Mouse (Mus musculus): ENCODE measurements around the gene Rps21. TPM values are rescaled to one million over a fixed set of nuclear protein-coding genes. Genes with fewer than 3 reads are reported as not detected.
A peak's percentile ranks its signal among the peaks of the same experiment; 100 is the strongest.

The Rps21 gene
- 608 and 631 TPM in 2 replicates for polyA plus RNA-seq (2016; fragmentation: Nextera tagmentation; extraction: Ambion mirVana)

- Histone ChIP-seq H3K4me3 (replicated peaks) (peak within 1 kb of the TSS; percentile 87), H3K27me3 (no peaks in the 10 kb centered on the region), H3K27ac (peak within 1 kb of the TSS; percentile 95), H3K9ac (replicated peaks) (peak within 1 kb of the TSS; percentile 91), H3K4me1 (replicated peaks) (peaks cover 14% of the 10 kb centered on the region), H3K36me3 (peaks cover 41% of the 10 kb centered on the region), H3K9me3 (no peaks in the 10 kb centered on the region), H3K4me2 (peak within 1 kb of the TSS; percentile 89)
- ATAC-seq (ENCODE audit: insufficient number of reproducible peaks, insufficient read depth, low FRiP score, low TSS enrichment, low read depth) = peak; percentile 96
- under 1% methylated on average over 38 of the region's 38 CpGs for WGBS
Observed at GRCm38 (mm10) chr2:180257001-180257521, at the start of gene Rps21. TSS of gene Rps21 (plus strand) at chr2:180257377.

- Histone ChIP-seq H3K27ac (no peak overlapping the region), H3K4me3 (replicated peaks) (no peak overlapping the region), H3K9me3 (peaks cover 3% of the 10 kb centered on the region; the same call in 1 of the 2 replicates), H3K36me3 (no peaks in the 10 kb centered on the region), H3K9ac (replicated peaks) (no peak overlapping the region), H3K4me2 (no peak overlapping the region), H3K4me1 (replicated peaks) (no peaks in the 10 kb centered on the region), H3K27me3 (no peaks in the 10 kb centered on the region)
- 0 out of 2 replicates have a peak, but pooled peaks have one; percentile 35 for ATAC-seq (ENCODE audit: insufficient number of reproducible peaks, insufficient read depth, low FRiP score, low TSS enrichment, low read depth)
- WGBS = 62% methylated on average over 7 of the region's 7 CpGs
Observed at GRCm38 (mm10) chr2:180207840-180208239, 49.3 kb upstream of the Rps21 start.

GRCm38 (mm10) chr2:180208976-180209375 lies 48.2 kb upstream of the Rps21 start:
- Histone ChIP-seq H3K36me3 (no peaks in the 10 kb centered on the region), H3K9me3 (peaks cover 3% of the 10 kb centered on the region; the same call in 1 of the 2 replicates), H3K4me1 (replicated peaks) (no peaks in the 10 kb centered on the region), H3K4me3 (replicated peaks) (no peak overlapping the region), H3K9ac (replicated peaks) (no peak overlapping the region), H3K4me2 (no peak overlapping the region), H3K27me3 (no peaks in the 10 kb centered on the region), H3K27ac (no peak overlapping the region)
- no peak for ATAC-seq (ENCODE audit: insufficient number of reproducible peaks, insufficient read depth, low FRiP score, low TSS enrichment, low read depth)
- 73% methylated on average over 1 of the region's 1 CpGs for WGBS

- Histone ChIP-seq H3K27me3 (no peaks in the 10 kb centered on the region), H3K4me1 (replicated peaks) (peaks cover 11% of the 10 kb centered on the region; the same call in 1 of the 2 replicates), H3K4me2 (no peak overlapping the region), H3K9ac (replicated peaks) (no peak overlapping the region), H3K27ac (no peak overlapping the region), H3K36me3 (no peaks in the 10 kb centered on the region), H3K9me3 (peaks cover 3% of the 10 kb centered on the region; the same call in 1 of the 2 replicates), H3K4me3 (replicated peaks) (no peak overlapping the region)
- 92% methylated on average over 3 of the region's 3 CpGs for WGBS
- ATAC-seq (ENCODE audit: insufficient number of reproducible peaks, insufficient read depth, low FRiP score, low TSS enrichment, low read depth) = no peak
Observed at GRCm38 (mm10) chr2:180212255-180212654, 44.9 kb upstream of the Rps21 start.

- no peaks in the 10 kb centered on the region for H3K27me3 ChIP-seq
- 85% methylated on average over 4 of the region's 4 CpGs for WGBS
- peaks cover 13% of the 10 kb centered on the region; the same call in 1 of the 2 replicates for H3K4me1 ChIP-seq (replicated peaks)
- H3K9ac ChIP-seq (replicated peaks) = no peak overlapping the region
- no peaks in the 10 kb centered on the region for H3K36me3 ChIP-seq
- H3K9me3 ChIP-seq = peaks cover 3% of the 10 kb centered on the region; the same call in 1 of the 2 replicates
- H3K27ac ChIP-seq = no peak overlapping the region
- no peak for ATAC-seq (ENCODE audit: insufficient number of reproducible peaks, insufficient read depth, low FRiP score, low TSS enrichment, low read depth)
- no peak overlapping the region for H3K4me2 ChIP-seq
- H3K4me3 ChIP-seq (replicated peaks) = no peak overlapping the region
Observed at GRCm38 (mm10) chr2:180214352-180214978, 42.7 kb upstream of the Rps21 start.

- Histone ChIP-seq H3K4me3 (replicated peaks) (no peak overlapping the region), H3K36me3 (no peaks in the 10 kb centered on the region), H3K4me2 (no peak overlapping the region), H3K9me3 (peaks cover 3% of the 10 kb centered on the region; the same call in 1 of the 2 replicates), H3K27ac (no peak overlapping the region), H3K4me1 (replicated peaks) (peaks cover 13% of the 10 kb centered on the region; the same call in 1 of the 2 replicates), H3K9ac (replicated peaks) (no peak overlapping the region), H3K27me3 (no peaks in the 10 kb centered on the region)
- 65% methylated on average over 8 of the region's 8 CpGs for WGBS
- ATAC-seq (ENCODE audit: insufficient number of reproducible peaks, insufficient read depth, low FRiP score, low TSS enrichment, low read depth) = no peak
Observed at GRCm38 (mm10) chr2:180215011-180215461, 42.1 kb upstream of the Rps21 start.

GRCm38 (mm10) chr2:180215951-180216350 lies 41.2 kb upstream of the Rps21 start:
- Histone ChIP-seq H3K27me3 (no peaks in the 10 kb centered on the region), H3K4me2 (no peak overlapping the region), H3K9me3 (peaks cover 3% of the 10 kb centered on the region; the same call in 1 of the 2 replicates), H3K27ac (no peak overlapping the region), H3K9ac (replicated peaks) (no peak overlapping the region), H3K4me1 (replicated peaks) (peaks cover 13% of the 10 kb centered on the region; the same call in 1 of the 2 replicates), H3K4me3 (replicated peaks) (no peak overlapping the region), H3K36me3 (no peaks in the 10 kb centered on the region)
- WGBS = 79% methylated on average over 6 of the region's 6 CpGs
- ATAC-seq (ENCODE audit: insufficient number of reproducible peaks, insufficient read depth, low FRiP score, low TSS enrichment, low read depth) = no peak

- no peak overlapping the region for H3K27ac ChIP-seq
- H3K4me3 ChIP-seq (replicated peaks) = no peak overlapping the region
- H3K27me3 ChIP-seq = no peaks in the 10 kb centered on the region
- H3K9ac ChIP-seq (replicated peaks) = no peak overlapping the region
- WGBS = 57% methylated on average over 4 of the region's 5 CpGs
- no peak overlapping the region for H3K4me2 ChIP-seq
- ATAC-seq (ENCODE audit: insufficient number of reproducible peaks, insufficient read depth, low FRiP score, low TSS enrichment, low read depth) = no peak
- H3K9me3 ChIP-seq = peaks cover 3% of the 10 kb centered on the region; the same call in 1 of the 2 replicates
- no peaks in the 10 kb centered on the region for H3K36me3 ChIP-seq
- peaks cover 13% of the 10 kb centered on the region; the same call in 1 of the 2 replicates for H3K4me1 ChIP-seq (replicated peaks)
Observed at GRCm38 (mm10) chr2:180216921-180217320, 40.3 kb upstream of the Rps21 start.

GRCm38 (mm10) chr2:180217587-180217986 lies 39.6 kb upstream of the Rps21 start:
- no peak overlapping the region for H3K27ac ChIP-seq
- WGBS = 94% methylated on average over 8 of the region's 8 CpGs
- no peaks in the 10 kb centered on the region for H3K9me3 ChIP-seq
- no peak overlapping the region for H3K4me3 ChIP-seq (replicated peaks)
- no peak overlapping the region for H3K9ac ChIP-seq (replicated peaks)
- no peak for ATAC-seq (ENCODE audit: insufficient number of reproducible peaks, insufficient read depth, low FRiP score, low TSS enrichment, low read depth)
- H3K4me1 ChIP-seq (replicated peaks) = peaks cover 19% of the 10 kb centered on the region
- no peak overlapping the region for H3K4me2 ChIP-seq
- 0 out of 2 replicates have a peak, but pooled peaks cover 4% of the 10 kb centered on the region for H3K27me3 ChIP-seq
- H3K36me3 ChIP-seq = no peaks in the 10 kb centered on the region

- H3K4me2 ChIP-seq = no peak overlapping the region
- no peak overlapping the region for H3K27ac ChIP-seq
- peaks cover 21% of the 10 kb centered on the region for H3K4me1 ChIP-seq (replicated peaks)
- 70% methylated on average over 3 of the region's 3 CpGs for WGBS
- no peak for ATAC-seq (ENCODE audit: insufficient number of reproducible peaks, insufficient read depth, low FRiP score, low TSS enrichment, low read depth)
- no peaks in the 10 kb centered on the region for H3K36me3 ChIP-seq
- no peak overlapping the region for H3K9ac ChIP-seq (replicated peaks)
- no peak overlapping the region for H3K4me3 ChIP-seq (replicated peaks)
- peaks cover 11% of the 10 kb centered on the region for H3K27me3 ChIP-seq
- H3K9me3 ChIP-seq = no peaks in the 10 kb centered on the region
Observed at GRCm38 (mm10) chr2:180218241-180218640, 38.9 kb upstream of the Rps21 start.

GRCm38 (mm10) chr2:180218677-180219076 lies 38.5 kb upstream of the Rps21 start:
- Histone ChIP-seq H3K27me3 (peaks cover 15% of the 10 kb centered on the region), H3K27ac (peak overlapping the region; percentile 66), H3K4me2 (no peak overlapping the region), H3K9ac (replicated peaks) (no peak overlapping the region), H3K4me1 (replicated peaks) (peaks cover 21% of the 10 kb centered on the region), H3K36me3 (no peaks in the 10 kb centered on the region), H3K9me3 (no peaks in the 10 kb centered on the region), H3K4me3 (replicated peaks) (no peak overlapping the region)
- ATAC-seq (ENCODE audit: insufficient number of reproducible peaks, insufficient read depth, low FRiP score, low TSS enrichment, low read depth) = no peak
- 35% methylated on average over 5 of the region's 5 CpGs for WGBS

All from limb, embryonic 12.5 days (tissue).